Mouse (Mus musculus) liver, adult 2 months (tissue): ENCODE results near the gene Tex47.

Source experiments
- CTCF ChIP-seq: fragments of 200-500 bp; IDR thresholded peaks from 2 replicates; pipeline ENCODE4 v1.5.1; 2011; ENCODE audit warnings: low read depth, low read length, control low read depth
- POLR2A ChIP-seq: fragments of 200-500 bp; IDR thresholded peaks from 2 replicates; pipeline ENCODE4 v1.6.1; 2011; ENCODE audit warnings: low read length, control low read depth; ENCODE audit not compliant: insufficient read depth; ENCODE audit errors: extremely low read depth

DNA sequence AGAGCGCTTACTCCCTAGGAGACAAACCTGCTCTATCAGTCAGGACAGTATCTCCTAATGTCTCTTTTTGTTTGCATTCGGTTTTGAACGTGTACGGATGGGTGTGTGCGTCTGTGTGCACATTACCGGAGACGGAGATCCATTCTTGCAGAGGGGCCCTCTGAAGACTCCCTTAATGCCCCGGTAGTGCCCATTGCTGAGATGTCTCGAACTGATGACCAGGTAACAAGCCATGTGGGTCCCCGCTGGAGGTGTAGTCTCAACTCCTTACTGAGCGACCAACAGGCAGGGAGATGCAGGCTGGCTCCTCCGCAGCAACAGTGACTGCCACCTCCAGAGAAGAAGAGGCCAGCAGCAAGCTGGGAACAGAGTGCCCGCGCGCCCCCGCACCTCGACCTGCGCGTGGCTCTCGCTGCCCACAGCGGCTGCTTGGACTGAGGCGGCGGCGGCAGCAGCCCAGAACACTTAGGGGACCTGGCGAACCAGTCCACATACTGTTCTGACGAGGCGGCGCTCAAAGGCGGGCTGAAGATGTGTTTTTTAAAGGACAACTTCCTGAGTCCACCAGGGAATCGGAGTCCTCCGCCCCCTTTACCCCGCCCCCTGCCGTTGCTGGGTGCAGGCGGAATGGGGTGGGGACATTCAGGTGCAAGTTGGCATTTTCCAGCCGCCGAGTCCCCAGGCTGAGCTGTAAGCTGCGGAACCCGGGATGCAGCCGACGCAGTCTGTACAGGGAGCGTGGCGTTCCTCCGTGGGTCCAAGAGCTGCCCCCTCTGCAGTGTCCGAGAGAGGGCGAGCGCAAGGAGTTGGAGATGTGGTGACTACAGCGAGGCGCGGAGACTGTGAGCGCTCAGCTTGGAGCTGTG is 40.5 kb downstream of the Tex47 start, which contains the start of gene Zfp804b:
- TF ChIP-seq POLR2A (no peak), CTCF (no peak)
